Mouse (Mus musculus) CD8-positive naive resting alpha-beta T cell, adult 2 months (primary cell): Measurements from ENCODE around the gene Epn1.

ENCODE experiments used
- DNase-seq, 2 experiments: peaks; one replicate each; pipeline ENCODE4 v3.0.0; 2022; ENCODE audit warnings: low read depth in 2 of 2, low spot score in 2 of 2

Epn1 gene

DNA sequence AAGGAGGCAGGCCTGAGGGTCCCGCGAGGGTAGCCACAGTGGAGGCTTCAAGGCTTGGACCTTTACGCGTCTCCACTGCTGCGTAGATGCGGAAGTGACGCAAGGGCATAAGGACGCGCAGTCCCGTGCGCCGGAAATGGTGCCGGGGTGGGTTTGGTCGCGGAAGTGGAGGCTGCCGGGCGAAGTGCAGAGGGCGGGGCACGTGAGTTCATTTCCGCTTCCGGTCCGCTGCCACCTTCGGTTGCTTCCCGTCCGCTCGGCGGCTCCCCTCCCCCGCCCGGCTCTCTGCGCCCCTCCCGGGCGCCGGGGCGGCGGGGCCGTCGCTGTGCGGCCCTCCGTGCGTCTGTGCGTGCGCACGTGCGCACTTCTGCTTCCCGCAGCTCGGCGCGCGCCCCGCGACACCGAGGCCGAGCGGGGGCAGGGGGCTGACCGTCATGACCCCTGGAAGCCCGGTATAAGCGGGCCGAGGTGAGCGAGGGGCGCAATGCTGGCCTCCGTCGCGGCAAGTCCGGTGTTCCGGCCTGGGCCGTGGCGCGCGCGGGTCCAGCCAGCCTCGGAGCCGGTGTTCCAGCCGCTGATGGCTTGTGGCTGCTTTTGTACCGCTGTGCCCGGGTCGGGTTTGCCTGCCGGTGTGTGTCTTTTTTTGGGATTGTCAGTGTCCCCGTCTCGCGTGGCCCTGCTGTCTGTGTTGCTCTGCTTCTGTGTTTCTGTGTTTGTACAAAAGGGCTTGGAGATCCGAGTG lies at the start of gene Epn1:
Epn1 (plus strand) TSS at position 226 of the 742 bp plus-strand sequence.
- peak; percentile 94 for DNase-seq

- DNase-seq: no peak
Measured at GRCm38 (mm10) chr7:5030554-5031275, 49.3 kb upstream of the Epn1 start.

GRCm38 (mm10) chr7:5031496-5031895 lies 48.5 kb upstream of the Epn1 start:
- no peak for DNase-seq

GRCm38 (mm10) chr7:5033818-5034217 lies 46.2 kb upstream of the Epn1 start, which contains the start of gene 4632433K11Rik:
Gene 4632433K11Rik, plus strand, starts transcription at chr7:5034118.
- no peak for DNase-seq

GRCm38 (mm10) chr7:5035628-5036027 lies 44.4 kb upstream of the Epn1 start:
- no peak for DNase-seq

DNA sequence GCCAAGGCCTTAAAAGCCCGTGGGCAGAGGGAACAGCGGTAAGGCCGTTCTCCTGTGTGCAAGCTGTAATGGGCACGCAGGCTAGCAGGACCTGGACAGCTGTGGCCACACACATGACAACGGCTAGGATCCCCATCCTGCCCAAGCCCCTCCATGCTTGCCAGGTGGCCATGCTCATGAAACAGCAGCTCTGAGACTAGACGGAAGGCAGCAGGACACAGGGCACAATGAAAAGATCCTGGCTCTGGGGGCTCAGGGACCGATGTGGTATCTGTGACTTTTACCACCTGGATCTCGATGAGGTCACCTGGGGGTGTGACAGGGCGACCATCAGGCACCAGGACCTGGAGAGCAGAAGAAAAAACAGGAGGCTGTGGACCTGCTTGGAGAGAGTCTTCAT lies 43.9 kb upstream of the Epn1 start:
- DNase-seq: no peak

DNA sequence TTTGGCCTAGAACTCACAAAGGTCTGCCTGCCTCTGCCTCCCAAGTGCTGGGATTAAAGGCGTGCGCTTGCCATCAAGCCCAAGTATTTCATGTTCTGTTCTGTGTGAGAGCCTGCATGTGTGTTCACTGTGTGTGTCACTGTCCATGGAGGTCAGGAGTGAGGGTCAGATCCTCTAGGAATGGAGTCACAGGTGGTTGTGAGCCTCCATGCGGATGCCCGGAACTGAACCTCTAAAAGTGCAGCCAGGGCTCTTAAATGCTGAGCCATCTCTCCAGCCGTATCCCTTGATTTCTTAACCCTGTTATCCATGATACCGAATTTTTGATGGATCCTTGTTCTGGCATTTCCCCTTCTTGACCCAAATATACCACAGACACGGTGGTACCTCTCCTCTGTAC lies 43.0 kb upstream of the Epn1 start:
- DNase-seq: no peak

GRCm38 (mm10) chr7:5037467-5037866 lies 42.6 kb upstream of the Epn1 start:
- DNase-seq: no peak

DNA sequence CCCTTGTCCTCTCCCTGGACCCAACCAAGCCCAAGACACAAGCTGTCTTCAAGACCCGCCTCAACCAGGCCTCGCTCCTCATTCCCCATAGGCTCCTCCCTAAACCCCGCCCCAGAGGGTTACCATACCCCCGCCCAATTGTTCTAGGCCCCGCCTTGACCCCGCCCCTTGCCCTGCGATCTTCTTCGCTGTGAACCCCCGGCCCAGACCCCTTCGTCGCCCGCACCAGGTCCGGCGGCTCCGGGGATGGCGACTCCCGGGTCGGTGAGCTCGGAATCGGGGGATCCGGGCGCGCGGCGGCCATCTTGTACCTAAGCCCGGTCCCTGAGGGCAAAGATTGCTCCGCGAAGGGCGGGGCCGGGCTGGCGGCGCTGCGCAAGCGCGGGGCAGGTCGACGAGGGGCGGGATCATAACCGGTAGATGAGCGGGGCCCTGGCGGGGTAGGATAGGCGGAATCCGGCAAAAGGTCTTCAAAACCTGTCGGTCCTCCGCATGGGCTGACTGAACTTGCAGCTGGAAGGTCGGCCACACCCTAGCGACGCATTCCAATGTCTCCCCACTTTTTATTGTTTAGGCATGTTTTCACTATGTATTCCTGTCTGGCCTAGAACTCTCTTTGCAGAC lies 41.8 kb upstream of the Epn1 start, which contains the start of gene Zfp784:
Zfp784 (minus strand) TSS at position 338 of the 624 bp plus-strand sequence.
- DNase-seq: peak; percentile 90 to 93

DNA sequence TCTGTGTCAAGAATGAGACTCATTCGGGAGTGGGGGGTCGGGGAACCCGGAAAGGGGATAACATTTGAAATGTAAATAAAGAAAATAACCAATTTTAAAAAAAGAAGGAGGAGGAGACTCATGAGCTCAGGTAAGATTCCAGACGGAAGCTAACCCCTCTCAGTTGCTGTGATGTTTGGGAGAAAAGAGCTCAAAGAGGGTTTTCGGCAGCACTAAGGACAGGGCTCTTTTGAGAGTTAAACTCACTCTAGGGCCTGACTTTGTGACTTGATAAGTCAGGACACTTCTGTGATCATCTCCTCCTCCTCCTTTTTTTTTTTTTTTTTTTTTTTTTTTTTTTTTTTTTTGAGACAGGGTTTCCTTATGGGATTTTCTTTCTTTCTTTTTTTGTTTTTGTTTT lies 41.1 kb upstream of the Epn1 start:
- no peak for DNase-seq

DNA sequence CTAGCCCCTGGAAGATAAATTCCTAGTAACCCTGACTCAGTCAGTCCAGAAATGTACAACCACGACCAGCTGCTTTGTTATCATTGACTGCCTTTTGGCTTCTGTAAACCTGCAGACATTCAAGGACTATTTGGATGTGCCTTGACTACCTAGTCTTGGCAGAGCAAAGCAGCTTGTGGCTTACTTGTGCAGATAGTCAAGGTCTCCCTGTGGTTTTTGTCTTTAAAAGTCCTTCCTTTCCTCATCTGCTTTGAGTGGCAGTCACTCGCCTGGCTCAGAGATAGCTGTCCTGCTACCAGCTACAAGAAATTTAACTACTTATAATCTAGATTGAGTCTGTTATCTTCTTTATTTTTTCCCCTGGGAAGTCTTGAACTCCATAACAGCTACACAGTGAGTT lies 35.1 kb upstream of the Epn1 start:
- no peak for DNase-seq

- no peak for DNase-seq
Measured at GRCm38 (mm10) chr7:5046112-5046511, 33.9 kb upstream of the Epn1 start.

DNA sequence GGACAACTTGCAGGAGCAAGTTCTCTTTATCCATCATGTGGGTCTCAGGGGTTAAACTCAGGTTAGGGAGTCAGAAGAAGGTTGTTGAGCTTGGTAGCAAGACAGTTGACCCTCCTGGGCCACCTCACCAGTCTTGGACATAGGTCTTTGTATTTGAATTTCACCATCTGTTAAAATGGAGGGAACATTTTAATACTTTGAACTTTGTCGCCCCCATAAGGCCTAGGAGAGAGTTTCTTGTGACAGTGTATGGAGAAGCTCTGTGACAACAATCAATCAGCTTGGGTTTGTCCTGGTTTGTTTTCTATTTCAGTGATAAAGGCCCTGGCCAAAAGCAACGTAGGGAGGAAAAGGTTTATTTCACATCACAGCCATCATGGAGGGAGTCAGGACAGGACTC lies 32.7 kb upstream of the Epn1 start:
- DNase-seq: peak; percentile 28 to 53

- DNase-seq: peak; percentile 55 to 62
Measured at GRCm38 (mm10) chr7:5051193-5052192, 28.5 kb upstream of the Epn1 start, which contains the start of gene Zfp580. Gene Zfp580, plus strand, starts transcription at chr7:5051538.

DNA sequence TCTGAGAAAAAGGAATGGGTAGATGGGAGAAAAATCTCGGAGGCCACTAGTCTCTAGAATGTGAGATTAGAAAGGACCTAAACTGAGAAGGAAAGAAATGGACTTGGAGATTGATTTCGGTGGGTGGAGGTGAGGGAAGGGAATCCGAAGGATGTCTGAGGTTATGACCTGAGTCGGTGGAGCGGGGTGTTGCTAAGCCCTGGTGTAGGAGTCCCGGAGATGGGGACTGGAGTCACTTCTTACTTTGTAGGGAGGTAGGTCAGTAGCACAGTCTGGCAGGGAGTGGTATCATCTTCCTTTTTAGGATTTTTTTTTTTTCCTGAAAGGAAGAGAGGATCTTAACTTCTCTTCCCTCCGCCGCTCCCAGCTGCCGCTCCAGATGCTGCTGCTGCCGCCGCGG lies 27.6 kb upstream of the Epn1 start:
- DNase-seq: no peak

- DNase-seq: no peak
Measured at GRCm38 (mm10) chr7:5052931-5053343, 27.1 kb upstream of the Epn1 start.

- no peak for DNase-seq
Measured at GRCm38 (mm10) chr7:5053456-5054179, 26.4 kb upstream of the Epn1 start.

GRCm38 (mm10) chr7:5056651-5057263 lies 23.3 kb upstream of the Epn1 start:
- no peak for DNase-seq

DNA sequence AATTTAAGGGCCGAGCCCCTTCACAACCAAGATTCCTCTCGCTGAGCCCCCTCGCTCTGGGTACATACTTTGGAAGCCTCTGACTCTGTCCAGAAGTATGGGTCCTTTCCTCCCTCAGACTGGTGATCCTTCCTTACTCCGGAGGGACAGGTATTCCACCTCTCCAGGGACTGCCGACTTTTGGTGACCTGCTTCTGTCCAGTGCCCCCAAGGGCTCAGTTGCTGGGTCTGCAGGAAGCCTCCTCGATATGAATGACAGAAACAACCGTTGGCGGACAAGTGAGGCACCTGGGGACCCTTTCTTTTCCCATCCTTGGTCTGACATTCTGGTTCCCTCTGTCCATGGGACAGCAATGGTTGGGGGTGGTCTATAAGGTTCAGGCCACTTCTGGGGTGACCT lies 22.7 kb upstream of the Epn1 start:
- no peak for DNase-seq

DNA sequence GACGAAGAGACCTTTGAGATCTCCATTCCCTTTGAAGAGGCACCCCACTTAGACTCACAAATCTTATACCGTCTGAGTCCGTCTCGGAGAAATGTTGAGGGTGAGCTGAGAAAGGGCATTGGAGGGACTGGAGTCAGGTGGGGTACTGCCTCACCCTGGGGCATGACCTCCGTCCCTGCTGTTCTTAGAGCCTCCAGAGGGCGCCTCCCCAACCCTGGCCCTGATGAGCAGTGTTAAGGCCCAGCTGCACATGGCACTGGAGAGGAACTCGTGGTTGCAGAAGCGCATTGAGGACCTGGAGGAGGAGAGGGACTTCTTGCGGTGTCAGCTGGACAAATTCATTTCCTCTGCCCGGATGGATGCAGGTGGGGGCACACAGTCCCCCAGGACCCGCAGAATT lies 22.2 kb upstream of the Epn1 start:
- no peak for DNase-seq
